Mouse (Mus musculus): ENCODE data around the gene Kcnt1. TPM values are rescaled to one million over a fixed set of nuclear protein-coding genes. Genes with fewer than 3 reads are reported as not detected.

Gene Kcnt1
- polyA plus RNA-seq, 1 experiment, result 0.54 TPM

DNA sequence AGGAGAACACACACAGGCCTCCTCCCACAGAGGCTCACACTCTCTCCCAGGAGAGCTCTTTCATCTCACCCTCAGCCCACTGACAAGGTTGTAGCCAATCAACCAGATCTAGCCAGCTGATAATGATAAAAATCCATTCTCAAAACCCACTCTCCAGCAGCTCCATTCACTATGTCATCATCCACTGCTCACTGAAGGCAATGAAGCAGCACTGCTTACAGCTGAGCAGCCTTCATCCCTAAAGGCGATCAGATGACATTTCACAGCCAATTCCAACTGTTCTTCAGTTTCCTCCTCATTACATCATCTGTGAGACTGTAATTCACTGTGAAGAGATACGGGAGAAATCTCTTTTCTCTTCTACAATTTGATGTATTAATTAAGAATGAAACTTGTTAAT, 80.3 kb downstream of the Kcnt1 start:
- H3K36me3 ChIP-seq (ENCODE audit: control insufficient read depth, insufficient read depth, low read length, poor library complexity, severe bottlenecking), result peaks cover 40% of the 10 kb centered on the region
- H3K27me3 ChIP-seq (ENCODE audit: control insufficient read depth, insufficient read depth, low read length, poor library complexity, severe bottlenecking), result no peaks in the 10 kb centered on the region
- TF ChIP-seq EP300 (IDR thresholded peaks at IDR 0.05; ENCODE audit: insufficient read depth, low read depth, low read length), result no peak
- TF ChIP-seq POLR2A (IDR thresholded peaks at IDR 0.05; ENCODE audit: insufficient read depth, low read length), result no peak
- no peak for TF ChIP-seq CTCF (IDR thresholded peaks at IDR 0.05; ENCODE audit: low read depth, low read length)
- no peak overlapping the region for H3K9ac ChIP-seq (ENCODE audit: low read depth, poor library complexity, severe bottlenecking)
- H3K4me3 ChIP-seq (ENCODE audit: low read depth, low read length), result no peak overlapping the region
- no peaks in the 10 kb centered on the region for H3K4me1 ChIP-seq (ENCODE audit: control insufficient read depth, insufficient read depth, low read length)
- H3K27ac ChIP-seq (ENCODE audit: insufficient read depth, low read length), result no peak overlapping the region
- no peaks in the 10 kb centered on the region for H3K9me3 ChIP-seq (replicated peaks; ENCODE audit: control insufficient read depth, insufficient read depth, low read length, poor library complexity, severe bottlenecking)

DNA sequence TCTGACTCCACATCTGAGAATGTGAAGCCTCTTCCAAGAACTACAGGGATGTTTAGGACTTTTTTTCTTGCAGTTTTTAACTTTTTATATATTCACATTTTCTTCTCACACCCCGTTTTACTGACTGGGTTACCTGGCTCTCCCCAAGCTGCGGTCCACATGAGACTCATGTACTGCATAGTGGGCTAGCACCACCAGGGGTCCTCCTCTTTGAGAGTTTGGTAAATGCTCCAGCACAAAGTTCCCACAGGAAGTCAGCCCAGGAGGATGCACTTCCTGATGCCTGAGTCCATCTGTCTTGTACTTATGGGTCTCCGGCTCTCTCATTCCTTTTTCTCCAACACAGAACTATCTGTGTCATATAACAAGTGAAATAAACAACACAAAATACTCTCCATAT, 84.4 kb downstream of the Kcnt1 start:
- TF ChIP-seq POLR2A (IDR thresholded peaks at IDR 0.05; ENCODE audit: insufficient read depth, low read length), result no peak
- Histone ChIP-seq H3K27ac (ENCODE audit: insufficient read depth, low read length) (no peak overlapping the region), H3K36me3 (ENCODE audit: control insufficient read depth, insufficient read depth, low read length, poor library complexity, severe bottlenecking) (peaks cover 27% of the 10 kb centered on the region), H3K27me3 (ENCODE audit: control insufficient read depth, insufficient read depth, low read length, poor library complexity, severe bottlenecking) (no peaks in the 10 kb centered on the region), H3K9ac (ENCODE audit: low read depth, poor library complexity, severe bottlenecking) (no peak overlapping the region), H3K4me1 (ENCODE audit: control insufficient read depth, insufficient read depth, low read length) (no peaks in the 10 kb centered on the region), H3K4me3 (ENCODE audit: low read depth, low read length) (no peak overlapping the region), H3K9me3 (replicated peaks; ENCODE audit: control insufficient read depth, insufficient read depth, low read length, poor library complexity, severe bottlenecking) (no peaks in the 10 kb centered on the region)

DNA sequence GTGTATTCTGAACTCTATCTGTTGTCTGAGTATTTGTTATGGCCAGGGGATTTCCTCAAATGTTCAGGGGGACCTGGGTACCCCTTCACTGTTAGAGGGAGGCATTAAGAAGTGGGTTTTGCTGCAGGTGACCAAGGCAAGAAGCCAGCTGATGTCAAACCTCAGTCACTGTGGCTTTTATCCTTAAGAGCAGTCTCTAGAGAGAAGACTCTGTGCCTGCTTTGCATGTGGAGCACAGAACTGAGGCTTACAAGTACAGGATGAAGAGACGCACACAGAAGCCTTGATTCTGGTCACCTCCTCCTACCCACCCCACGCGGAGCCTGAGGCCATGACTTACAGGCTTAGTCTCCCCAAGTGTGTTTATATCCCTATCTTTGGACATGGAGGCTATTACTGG, 85.8 kb downstream of the Kcnt1 start:
- Histone ChIP-seq H3K9me3 (replicated peaks; ENCODE audit: control insufficient read depth, insufficient read depth, low read length, poor library complexity, severe bottlenecking) (no peaks in the 10 kb centered on the region), H3K27me3 (ENCODE audit: control insufficient read depth, insufficient read depth, low read length, poor library complexity, severe bottlenecking) (no peaks in the 10 kb centered on the region), H3K4me1 (ENCODE audit: control insufficient read depth, insufficient read depth, low read length) (no peaks in the 10 kb centered on the region), H3K36me3 (ENCODE audit: control insufficient read depth, insufficient read depth, low read length, poor library complexity, severe bottlenecking) (peaks cover 20% of the 10 kb centered on the region), H3K9ac (ENCODE audit: low read depth, poor library complexity, severe bottlenecking) (no peak overlapping the region), H3K4me3 (ENCODE audit: low read depth, low read length) (no peak overlapping the region), H3K27ac (ENCODE audit: insufficient read depth, low read length) (no peak overlapping the region)
- TF ChIP-seq EP300 (IDR thresholded peaks at IDR 0.05; ENCODE audit: insufficient read depth, low read depth, low read length) (no peak), POLR2A (IDR thresholded peaks at IDR 0.05; ENCODE audit: insufficient read depth, low read length) (no peak), CTCF (IDR thresholded peaks at IDR 0.05; ENCODE audit: low read depth, low read length) (no peak)

Other genes starting within 250 kb of the Kcnt1 start
- not detected in 2 replicates for gene Ccdc183, start 246.1 kb upstream of the Kcnt1 start, polyA plus RNA-seq (2011; ENCODE audit: insufficient read depth, insufficient read length, low read depth, missing spikeins)
- 12.3 and 13.4 TPM in 2 replicates for gene Tmem141, start 241.7 kb upstream of the Kcnt1 start, polyA plus RNA-seq (2011; ENCODE audit: insufficient read depth, insufficient read length, low read depth, missing spikeins)
- not detected in 2 replicates for gene Fcna, start 235.7 kb upstream of the Kcnt1 start, polyA plus RNA-seq (2011; ENCODE audit: insufficient read depth, insufficient read length, low read depth, missing spikeins)
- gene Lcn8, start 210.6 kb upstream of the Kcnt1 start, polyA plus RNA-seq (2011; ENCODE audit: insufficient read depth, insufficient read length, low read depth, missing spikeins), result not detected in 2 replicates
- gene Lcn5, start 205.8 kb upstream of the Kcnt1 start, polyA plus RNA-seq (2011; ENCODE audit: insufficient read depth, insufficient read length, low read depth, missing spikeins), result not detected in 2 replicates
- gene Lcn6, start 186.9 kb upstream of the Kcnt1 start, polyA plus RNA-seq (2011; ENCODE audit: insufficient read depth, insufficient read length, low read depth, missing spikeins), result not detected in 2 replicates
- not detected in 2 replicates for gene Lcn10, start 181.0 kb upstream of the Kcnt1 start, polyA plus RNA-seq (2011; ENCODE audit: insufficient read depth, insufficient read length, low read depth, missing spikeins)
- not detected in 2 replicates for gene Obp2a, start 163.7 kb upstream of the Kcnt1 start, polyA plus RNA-seq (2011; ENCODE audit: insufficient read depth, insufficient read length, low read depth, missing spikeins)
- gene Bmyc, start 157.0 kb upstream of the Kcnt1 start, polyA plus RNA-seq (2011; ENCODE audit: insufficient read depth, insufficient read length, low read depth, missing spikeins), result 10.5 and 17.0 TPM in 2 replicates
- gene Obp2b, start 126.7 kb upstream of the Kcnt1 start, polyA plus RNA-seq (2011; ENCODE audit: insufficient read depth, insufficient read length, low read depth, missing spikeins), result not detected in 2 replicates
- gene Lcn3, start 98.2 kb upstream of the Kcnt1 start, polyA plus RNA-seq (2011; ENCODE audit: insufficient read depth, insufficient read length, low read depth, missing spikeins), result not detected in 2 replicates
- not detected in 2 replicates for gene Lcn11, start 86.7 kb upstream of the Kcnt1 start, polyA plus RNA-seq (2011; ENCODE audit: insufficient read depth, insufficient read length, low read depth, missing spikeins)
- not detected in 2 replicates for gene Gm13539, start 81.5 kb upstream of the Kcnt1 start, polyA plus RNA-seq (2011; ENCODE audit: insufficient read depth, insufficient read length, low read depth, missing spikeins)
- gene Glt6d1, start 47.9 kb upstream of the Kcnt1 start, polyA plus RNA-seq (2011; ENCODE audit: insufficient read depth, insufficient read length, low read depth, missing spikeins), result not detected in 2 replicates
- gene Lcn9, start 40.6 kb upstream of the Kcnt1 start, polyA plus RNA-seq (2011; ENCODE audit: insufficient read depth, insufficient read length, low read depth, missing spikeins), result not detected in 2 replicates
- not detected in 2 replicates for gene Sohlh1, start 16.5 kb upstream of the Kcnt1 start, polyA plus RNA-seq (2011; ENCODE audit: insufficient read depth, insufficient read length, low read depth, missing spikeins)
- 63.0 and 63.4 TPM in 2 replicates for gene Camsap1, start 119.5 kb downstream of the Kcnt1 start, polyA plus RNA-seq (2011; ENCODE audit: insufficient read depth, insufficient read length, low read depth, missing spikeins)
- 87.0 and 95.0 TPM in 2 replicates for gene Ubac1, start 158.0 kb downstream of the Kcnt1 start, polyA plus RNA-seq (2011; ENCODE audit: insufficient read depth, insufficient read length, low read depth, missing spikeins)

Measured in ES-Bruce4 (cell line).